Mouse (Mus musculus): Measurements from ENCODE around the gene Hs3st4.

- TF ChIP-seq EP300 (IDR thresholded peaks at IDR 0.05) (no peak), CTCF (IDR thresholded peaks at IDR 0.05) (no peak)
Measured at GRCm38 (mm10) chr7:124037281-124037700, 54.6 kb downstream of the Hs3st4 start.

Data from lung, postnatal 0 days (tissue).